Mouse (Mus musculus) CD4-positive, CD25-positive, alpha-beta regulatory T cell, adult 9 weeks (primary cell): ENCODE measurements around the gene Gprasp2. TPM values are rescaled to one million over a fixed set of nuclear protein-coding genes. Genes with fewer than 3 reads are reported as not detected.

Experiments
- polyA plus RNA-seq: library from polyadenylated mRNA; unstranded; fragments of 100-300 nt; shearing (Covaris generic); gene quantifications from one replicate; pipeline ENCODE4 v1.2.1, GENCODE M21; 2017

Gprasp2 gene
- 22.8 TPM for polyA plus RNA-seq

DNA sequence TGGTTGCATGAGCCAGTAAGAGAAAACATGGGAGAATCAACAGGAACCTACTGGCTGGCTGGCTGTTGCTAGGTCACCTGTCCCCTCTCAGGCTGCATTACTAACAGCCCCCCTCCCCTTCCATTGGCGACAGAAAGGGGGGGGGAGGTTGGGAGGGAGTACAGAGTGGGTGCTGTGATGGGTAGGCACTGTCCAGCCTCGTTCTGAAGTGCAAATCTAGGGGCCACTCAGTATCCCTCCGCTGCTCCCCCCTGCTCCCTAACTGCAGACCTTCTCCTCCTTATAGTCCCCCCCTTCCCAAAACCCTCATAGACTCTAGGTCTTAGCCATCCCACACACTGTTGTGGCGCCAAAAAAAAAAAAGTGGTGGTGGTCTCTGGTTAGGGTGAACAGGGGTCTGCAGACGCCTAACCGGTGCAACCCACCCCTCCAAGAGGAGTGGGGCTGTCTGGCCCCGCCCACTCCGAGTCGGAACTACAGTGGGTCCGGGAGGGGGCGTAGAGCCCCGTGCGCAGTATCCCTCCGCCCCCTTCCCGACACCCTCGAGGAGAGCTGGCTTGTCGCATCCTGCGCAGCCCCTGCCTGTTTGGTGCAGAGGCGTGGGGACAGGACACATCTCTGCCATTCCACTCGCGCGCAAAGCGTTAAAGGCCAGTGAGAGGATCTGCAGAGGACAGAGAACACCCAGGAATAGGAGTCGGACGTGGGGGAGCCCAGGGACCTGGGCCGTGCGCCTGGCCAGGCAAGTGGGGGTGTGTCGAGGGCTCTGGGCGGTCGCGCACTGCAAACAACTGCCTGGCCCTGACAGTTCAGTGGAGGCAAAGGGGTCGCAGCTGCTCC, at the start of gene Gprasp2:
Gene Gprasp2, plus strand, starts transcription at position 514 of the 840 bp plus-strand sequence.

DNA sequence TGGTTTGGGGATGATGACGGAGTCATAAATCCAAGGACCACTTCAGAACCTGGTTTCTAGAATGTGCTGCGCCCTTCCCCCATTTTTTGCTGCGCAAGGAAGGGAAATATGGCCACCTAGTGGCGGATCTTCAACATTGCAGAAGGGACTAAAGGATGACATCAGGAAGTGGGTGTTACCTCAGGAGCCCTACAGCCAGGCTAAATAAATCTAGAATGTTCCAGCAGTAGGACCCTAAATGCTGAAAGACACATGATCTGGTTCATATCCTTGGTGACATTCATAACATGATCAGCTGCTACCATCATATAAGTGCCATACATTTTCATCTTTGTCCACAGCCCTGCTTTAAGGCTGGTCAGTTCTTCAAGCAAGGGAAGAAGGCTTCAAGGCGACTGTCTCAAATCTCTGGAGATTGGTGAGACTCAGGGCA, 41.6 kb upstream of the Gprasp2 start, which contains the start of gene Bhlhb9:
Gene Bhlhb9, plus strand, starts transcription at position 383 of the 433 bp plus-strand sequence.

Other genes with a start within 250 kb of the Gprasp2 start
- not detected for gene Nxf7, start 240.3 kb upstream of the Gprasp2 start, polyA plus RNA-seq
- not detected for gene Prame, start 211.3 kb upstream of the Gprasp2 start, polyA plus RNA-seq
- not detected for gene Tcp11x2, start 145.2 kb upstream of the Gprasp2 start, polyA plus RNA-seq
- gene Tmsb15a, start 113.8 kb upstream of the Gprasp2 start, polyA plus RNA-seq: not detected
- gene Armcx5, start 96.3 kb upstream of the Gprasp2 start, polyA plus RNA-seq: 19.5 TPM
- 41.9 TPM for gene Gprasp1, start 96.3 kb upstream of the Gprasp2 start, polyA plus RNA-seq
- 33.0 TPM for gene Bhlhb9, start 41.4 kb upstream of the Gprasp2 start, polyA plus RNA-seq
- 6.6 TPM for gene Arxes2, start 154.8 kb downstream of the Gprasp2 start, polyA plus RNA-seq
- not detected for gene Arxes1, start 194.3 kb downstream of the Gprasp2 start, polyA plus RNA-seq
- 1.3 TPM for gene Bex2, start 229.2 kb downstream of the Gprasp2 start, polyA plus RNA-seq
- not detected for gene Nxf3, start 246.2 kb downstream of the Gprasp2 start, polyA plus RNA-seq